Mouse (Mus musculus) midbrain, embryonic 13.5 days (tissue): ENCODE results near the gene Iqcd. TPM values are rescaled to one million over a fixed set of nuclear protein-coding genes. Genes with fewer than 3 reads are reported as not detected.

Experiments used
- ATAC-seq: fragments of 200-750 bp; cut with Nextera tagmentation; 2 replicates; pipeline ENCODE4 v1.8.0; 2017; ENCODE audit warnings: mild to moderate bottlenecking, moderate TSS enrichment, moderate library complexity
- H3K27ac ChIP-seq: fragments of 300-500 bp; sonication (generic); 2 replicates; pipeline ENCODE4 v1.5.1; 2015; ENCODE audit warnings: inconsistent platforms, mild to moderate bottlenecking, moderate library complexity
- H3K27me3 ChIP-seq: fragments of 300-500 bp; sonication (generic); 2 replicates; pipeline ENCODE4 v1.6.1; 2015; ENCODE audit warnings: mild to moderate bottlenecking, inconsistent platforms
- H3K36me3 ChIP-seq: fragments of 300-500 bp; sonication (generic); 2 replicates; pipeline ENCODE4 v1.6.1; 2015; ENCODE audit warnings: mild to moderate bottlenecking, inconsistent platforms
- H3K4me1 ChIP-seq: fragments of 300-500 bp; sonication (generic); replicated peaks from 2 replicates; pipeline ENCODE4 v1.6.1; 2015; ENCODE audit warnings: inconsistent platforms
- H3K4me2 ChIP-seq: fragments of 300-500 bp; sonication (generic); replicated peaks from 2 replicates; pipeline ENCODE4 v1.6.1; 2015; ENCODE audit warnings: moderate library complexity, mild to moderate bottlenecking, inconsistent platforms
- H3K4me3 ChIP-seq: fragments of 300-500 bp; sonication (generic); replicated peaks from 2 replicates; pipeline ENCODE4 v1.5.1; 2015; ENCODE audit warnings: mild to moderate bottlenecking, inconsistent platforms
- H3K9ac ChIP-seq: fragments of 300-500 bp; sonication (generic); replicated peaks from 2 replicates; pipeline ENCODE4 v1.6.1; 2015; ENCODE audit warnings: mild to moderate bottlenecking, inconsistent platforms
- H3K9me3 ChIP-seq: fragments of 300-500 bp; sonication (generic); 2 replicates; pipeline ENCODE4 v1.6.1; 2016; ENCODE audit warnings: mild to moderate bottlenecking, inconsistent platforms
- WGBS: fragments of 180-500 bp; shearing (Covaris S2); methylation state at CpG from one replicate; pipeline ENCODE4 v1.1.7; 2015; 5-methylcytosine and 5-hydroxymethylcytosine counted together
- polyA plus RNA-seq: library from polyadenylated mRNA; unstranded; fragments of >200 nt; fragmentation: Nextera tagmentation; extraction: Ambion mirVana; gene quantifications from 2 replicates; pipeline ENCODE4 v1.2.1, GENCODE M21; 2015

Gene Iqcd
- polyA plus RNA-seq, 1 experiment from 2014 or later: 2.0 TPM

- Histone ChIP-seq H3K9me3 (no peaks in the 10 kb centered on the region), H3K4me1 (peaks cover 28% of the 10 kb centered on the region), H3K36me3 (no peaks in the 10 kb centered on the region), H3K27ac (no peak overlapping the region), H3K27me3 (peaks cover 17% of the 10 kb centered on the region), H3K4me2 (no peak overlapping the region), H3K9ac (no peak overlapping the region), H3K4me3 (no peak overlapping the region)
- 72% methylated on average over 16 of the region's 16 CpGs for WGBS
- ATAC-seq: no peak
Observed at GRCm38 (mm10) chr5:120590356-120591010, 1.7 kb downstream of the Iqcd start.

GRCm38 (mm10) chr5:120592141-120592540 is 3.3 kb downstream of the Iqcd start:
- WGBS: 72% methylated on average over 7 of the region's 7 CpGs
- Histone ChIP-seq H3K27me3 (peaks cover 6% of the 10 kb centered on the region), H3K9ac (no peak overlapping the region), H3K4me3 (no peak overlapping the region), H3K27ac (no peak overlapping the region), H3K4me2 (no peak overlapping the region), H3K4me1 (peaks cover 21% of the 10 kb centered on the region), H3K9me3 (no peaks in the 10 kb centered on the region), H3K36me3 (no peaks in the 10 kb centered on the region)
- ATAC-seq: no peak

- H3K9ac ChIP-seq: no peak overlapping the region
- peaks cover 5% of the 10 kb centered on the region; the same call in 1 of the 2 replicates for H3K4me1 ChIP-seq
- ATAC-seq: no peak
- no peaks in the 10 kb centered on the region for H3K27me3 ChIP-seq
- 85% methylated on average over 6 of the region's 6 CpGs for WGBS
- no peaks in the 10 kb centered on the region for H3K9me3 ChIP-seq
- H3K4me2 ChIP-seq: no peak overlapping the region
- H3K4me3 ChIP-seq: no peak overlapping the region
- no peaks in the 10 kb centered on the region for H3K36me3 ChIP-seq
- H3K27ac ChIP-seq: no peak overlapping the region
Observed at GRCm38 (mm10) chr5:120594485-120594884, 5.7 kb downstream of the Iqcd start.

GRCm38 (mm10) chr5:120599625-120600024 is 10.8 kb downstream of the Iqcd start:
- no peaks in the 10 kb centered on the region for H3K36me3 ChIP-seq
- H3K4me3 ChIP-seq: no peak overlapping the region
- H3K4me2 ChIP-seq: no peak overlapping the region
- WGBS: 96% methylated on average over 6 of the region's 6 CpGs
- no peak overlapping the region for H3K27ac ChIP-seq
- no peaks in the 10 kb centered on the region for H3K27me3 ChIP-seq
- ATAC-seq: no peak
- H3K4me1 ChIP-seq: peaks cover 5% of the 10 kb centered on the region; the same call in 1 of the 2 replicates
- no peak overlapping the region for H3K9ac ChIP-seq
- H3K9me3 ChIP-seq: no peaks in the 10 kb centered on the region

GRCm38 (mm10) chr5:120600946-120601668 is 12.3 kb downstream of the Iqcd start:
- no peaks in the 10 kb centered on the region for H3K9me3 ChIP-seq
- H3K4me2 ChIP-seq: no peak overlapping the region
- no peak overlapping the region for H3K27ac ChIP-seq
- H3K27me3 ChIP-seq: no peaks in the 10 kb centered on the region
- no peaks in the 10 kb centered on the region for H3K36me3 ChIP-seq
- H3K4me3 ChIP-seq: no peak overlapping the region
- WGBS: 69% methylated on average over 11 of the region's 11 CpGs
- no peak overlapping the region for H3K9ac ChIP-seq
- H3K4me1 ChIP-seq: peaks cover 5% of the 10 kb centered on the region
- ATAC-seq: no peak

- peaks cover 5% of the 10 kb centered on the region for H3K4me1 ChIP-seq
- H3K36me3 ChIP-seq: no peaks in the 10 kb centered on the region
- no peak overlapping the region for H3K27ac ChIP-seq
- 92% methylated on average over 12 of the region's 12 CpGs for WGBS
- H3K4me2 ChIP-seq: no peak overlapping the region
- no peak overlapping the region for H3K9ac ChIP-seq
- no peak overlapping the region for H3K4me3 ChIP-seq
- no peaks in the 10 kb centered on the region for H3K9me3 ChIP-seq
- no peaks in the 10 kb centered on the region for H3K27me3 ChIP-seq
- ATAC-seq: no peak
Observed at GRCm38 (mm10) chr5:120602210-120602609, 13.4 kb downstream of the Iqcd start.

GRCm38 (mm10) chr5:120603515-120603914 is 14.7 kb downstream of the Iqcd start:
- 59% methylated on average over 7 of the region's 7 CpGs for WGBS

GRCm38 (mm10) chr5:120604839-120605238 is 16.0 kb downstream of the Iqcd start:
- 0 out of 2 replicates have a peak, but pooled peaks have one; percentile 24 for ATAC-seq
- peaks cover 17% of the 10 kb centered on the region; the same call in 1 of the 2 replicates for H3K36me3 ChIP-seq
- H3K27ac ChIP-seq: 0 out of 2 replicates have a peak overlapping the region, but pooled peaks have one; percentile 69

More at GRCm38 (mm10) chr5:120603515-120603914, 14.7 kb downstream of the Iqcd start:
- H3K4me1 ChIP-seq: peaks cover 5% of the 10 kb centered on the region
- H3K36me3 ChIP-seq: 0 out of 2 replicates have a peak, but pooled peaks cover 8% of the 10 kb centered on the region
- H3K9ac ChIP-seq: no peak overlapping the region
- no peak overlapping the region for H3K4me2 ChIP-seq
- no peaks in the 10 kb centered on the region for H3K27me3 ChIP-seq
- no peak for ATAC-seq
- no peak overlapping the region for H3K27ac ChIP-seq
- no peak overlapping the region for H3K4me3 ChIP-seq
- no peaks in the 10 kb centered on the region for H3K9me3 ChIP-seq

GRCm38 (mm10) chr5:120605241-120605661 is 16.4 kb downstream of the Iqcd start:
- peaks cover 17% of the 10 kb centered on the region; the same call in 1 of the 2 replicates for H3K36me3 ChIP-seq
- peaks cover 12% of the 10 kb centered on the region for H3K4me1 ChIP-seq
- peak overlapping the region; percentile 64 for H3K4me2 ChIP-seq
- H3K4me3 ChIP-seq: peak overlapping the region; percentile 34
- peak; percentile 71 for ATAC-seq
- H3K9me3 ChIP-seq: no peaks in the 10 kb centered on the region
- peak overlapping the region; percentile 53; the same call in 1 of the 2 replicates for H3K9ac ChIP-seq
- H3K27ac ChIP-seq: peak overlapping the region; percentile 69
- H3K27me3 ChIP-seq: no peaks in the 10 kb centered on the region
- 2% methylated on average over 10 of the region's 10 CpGs for WGBS

More at GRCm38 (mm10) chr5:120604839-120605238, 16.0 kb downstream of the Iqcd start:
- H3K4me1 ChIP-seq: peaks cover 8% of the 10 kb centered on the region
- no peaks in the 10 kb centered on the region for H3K9me3 ChIP-seq
- H3K4me3 ChIP-seq: peak overlapping the region; percentile 34
- peak overlapping the region; percentile 64 for H3K4me2 ChIP-seq
- WGBS: 4% methylated on average over 6 of the region's 6 CpGs
- H3K27me3 ChIP-seq: no peaks in the 10 kb centered on the region
- peak overlapping the region; percentile 53; the same call in 1 of the 2 replicates for H3K9ac ChIP-seq

- no peaks in the 10 kb centered on the region for H3K9me3 ChIP-seq
- peaks cover 17% of the 10 kb centered on the region; the same call in 1 of the 2 replicates for H3K36me3 ChIP-seq
- H3K9ac ChIP-seq: no peak overlapping the region; the same call in 1 of the 2 replicates
- 2% methylated on average over 8 of the region's 8 CpGs for WGBS
- peak; percentile 83 for ATAC-seq
- H3K27ac ChIP-seq: peak overlapping the region; percentile 69
- peak overlapping the region; percentile 64 for H3K4me2 ChIP-seq
- H3K4me1 ChIP-seq: peaks cover 15% of the 10 kb centered on the region
- H3K4me3 ChIP-seq: peak overlapping the region; percentile 34
- no peaks in the 10 kb centered on the region for H3K27me3 ChIP-seq
Observed at GRCm38 (mm10) chr5:120605688-120606087, 16.9 kb downstream of the Iqcd start.

GRCm38 (mm10) chr5:120606590-120607200 is 17.9 kb downstream of the Iqcd start:
- Histone ChIP-seq H3K27me3 (no peaks in the 10 kb centered on the region), H3K36me3 (peaks cover 17% of the 10 kb centered on the region; the same call in 1 of the 2 replicates), H3K9me3 (no peaks in the 10 kb centered on the region), H3K9ac (0 out of 2 replicates have a peak overlapping the region, but pooled peaks have one; percentile 11), H3K4me1 (peaks cover 24% of the 10 kb centered on the region), H3K4me3 (no peak overlapping the region), H3K27ac (no peak overlapping the region), H3K4me2 (no peak overlapping the region)
- no peak for ATAC-seq
- 70% methylated on average over 25 of the region's 25 CpGs for WGBS
